Mouse (Mus musculus): ENCODE measurements around the gene Sytl1.

DNA sequence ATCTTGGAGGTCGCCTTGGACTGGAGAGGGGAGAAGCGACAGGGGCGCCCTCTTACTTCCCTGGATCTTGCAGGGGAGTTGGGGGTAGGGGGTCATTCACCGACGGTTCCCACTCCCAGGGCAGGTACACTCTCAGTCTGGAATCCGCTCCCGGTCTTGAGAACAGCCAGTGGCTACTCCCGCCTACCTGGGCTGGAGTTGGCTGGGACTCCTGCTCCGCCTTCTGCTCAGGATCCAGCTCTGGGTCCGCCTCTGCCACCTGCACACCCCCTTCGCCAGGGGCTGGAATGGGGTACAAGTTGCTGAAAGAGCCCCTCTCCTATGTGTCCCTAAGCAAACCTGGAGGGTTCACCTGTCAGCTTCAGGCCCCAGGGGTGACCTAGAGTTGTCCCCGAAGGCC is 5.7 kb downstream of the Sytl1 start:
- TF ChIP-seq CTCF (IDR thresholded peaks at IDR 0.05; ENCODE audit: low read depth, low read length) (no peak), POLR2A (IDR thresholded peaks at IDR 0.05; ENCODE audit: borderline replicate concordance, low read depth, low read length) (no peak)

Data from bone marrow macrophage, adult 2 months (primary cell).